Mouse (Mus musculus) R1 (cell line): ENCODE measurements at regions not wholly inside any gene's neighbourhood (a gene's known extent, or its start where the extent isn't known, plus 50 kb on each side); places are given as distances from the start of the nearest gene placed in this dataset.

ENCODE experiments used
- DNase-seq: peaks from one replicate; pipeline ENCODE4 v3.0.0-alpha.2; 2018; ENCODE audit warnings: low read depth, low spot score

GRCm38 (mm10) chr13:87745101-87745500 is 1076.2 kb upstream of the Edil3 start:
- peak; percentile 84 for DNase-seq
